Comparison of ENCODE assay signal across 15 mouse cellular contexts in genomic region chr19:53801789-53802683, GRCm38 (mm10).
A peak's percentile ranks its signal among the peaks of the same experiment; 100 is the strongest.
DNase-seq lines count a peak whose midpoint lies in the region; ATAC-seq and TF ChIP-seq lines count a peak whose summit lies in the region.
"Had no signal": no experiment of that assay in that cellular context is flagged by ENCODE, and none has a peak within 500 bp of the region (broad histone marks: within the 10 kb centered on the region; RNA-seq: fewer than 3 reads in every experiment).

No protein-coding gene starts in this region.

- H3K9ac ChIP-seq in heart, embryonic 11.5 days (ENCODE audit: low read depth, low read length), result 0 out of 2 replicates have a peak overlapping the region, but pooled peaks have one; percentile 30
- no peak overlapping the region for H3K9ac ChIP-seq in stomach, embryonic 15.5 days
- H3K9ac ChIP-seq: limb, embryonic 13.5 days; neural tube, embryonic 15.5 days had no signal

- no peak for DNase-seq in layer of hippocampus, adult 2 months (ENCODE audit: low spot score in 2 of 2)
- DNase-seq in layer of hippocampus, postnatal 25 days (ENCODE audit: extremely low spot score in 1 of 2, low spot score in 1 of 2), result no peak
- peak; percentile 61 for DNase-seq in liver
- no peak for DNase-seq in urinary bladder, postnatal 4 days (ENCODE audit: low spot score in 2 of 2)
- no peak for DNase-seq in left cerebral cortex, adult 11 months (ENCODE audit: low spot score)
- no peak for DNase-seq in spleen, postnatal 14 days (ENCODE audit: low spot score in 2 of 2)
- DNase-seq: adrenal gland, postnatal 25 days; cerebellum, postnatal 36 days; midbrain, embryonic 14.5 days; thymus, postnatal 25 days had no signal

- H3K4me1 ChIP-seq in heart, embryonic 11.5 days (ENCODE audit: control insufficient read depth, insufficient read depth, low read length), result peaks cover 73% of the 10 kb centered on the region
- no peaks in the 10 kb centered on the region for H3K4me1 ChIP-seq in stomach, embryonic 15.5 days

- peak; percentile 85 for ATAC-seq in heart, embryonic 11.5 days (replicated peaks; ENCODE audit: insufficient number of reproducible peaks, low FRiP score, low TSS enrichment)
- peak; percentile 56; the same call in 1 of the 2 replicates for ATAC-seq in stomach, embryonic 15.5 days (ENCODE audit: insufficient read depth, low FRiP score, low read depth)
- ATAC-seq: hindbrain, embryonic 16.5 days had no signal

- peak overlapping the region; percentile 17; the same call in 1 of the 2 replicates for H3K4me2 ChIP-seq in heart, embryonic 11.5 days
- H3K4me2 ChIP-seq in stomach, embryonic 15.5 days, result no peak overlapping the region
- H3K4me2 ChIP-seq: limb, embryonic 13.5 days; neural tube, embryonic 15.5 days had no signal

- 35% methylated on average over 11 of the region's 11 CpGs for WGBS in heart, embryonic 11.5 days (ENCODE audit: insufficient replicate concordance)
- 69% methylated on average over 11 of the region's 11 CpGs for WGBS in stomach, embryonic 15.5 days

- no peaks in the 10 kb centered on the region for H3K36me3 ChIP-seq in heart, embryonic 11.5 days (ENCODE audit: control insufficient read depth, insufficient read depth, low read length)
- H3K36me3 ChIP-seq in stomach, embryonic 15.5 days, result no peaks in the 10 kb centered on the region
- H3K36me3 ChIP-seq: limb, embryonic 13.5 days; neural tube, embryonic 15.5 days had no signal

- TF ChIP-seq CTCF in layer of hippocampus, adult 2 months (conservative IDR thresholded peaks at IDR 0.05), result no peak

- no peaks in the 10 kb centered on the region for H3K9me3 ChIP-seq in heart, embryonic 11.5 days (replicated peaks; ENCODE audit: control insufficient read depth, low read length)
- no peaks in the 10 kb centered on the region for H3K9me3 ChIP-seq in stomach, embryonic 15.5 days
- H3K9me3 ChIP-seq: limb, embryonic 13.5 days; neural tube, embryonic 15.5 days had no signal

- H3K4me3 ChIP-seq in layer of hippocampus, adult 2 months, result no peak overlapping the region
- H3K4me3 ChIP-seq in heart, embryonic 11.5 days (ENCODE audit: low read depth, low read length), result no peak overlapping the region
- no peak overlapping the region for H3K4me3 ChIP-seq in stomach, embryonic 15.5 days (replicated peaks)
- H3K4me3 ChIP-seq: limb, embryonic 13.5 days; neural tube, embryonic 15.5 days had no signal

- 0 out of 2 replicates have a peak overlapping the region, but pooled peaks have one; percentile 9 for H3K27ac ChIP-seq in layer of hippocampus, adult 2 months
- peak overlapping the region; percentile 81 for H3K27ac ChIP-seq in heart, embryonic 11.5 days (ENCODE audit: low read depth, low read length)
- H3K27ac ChIP-seq in stomach, embryonic 15.5 days, result no peak overlapping the region
- H3K27ac ChIP-seq: limb, embryonic 13.5 days; neural tube, embryonic 15.5 days had no signal

- H3K27me3 ChIP-seq in heart, embryonic 11.5 days (ENCODE audit: control insufficient read depth, insufficient read depth, low read length), result no peaks in the 10 kb centered on the region
- H3K27me3 ChIP-seq in stomach, embryonic 15.5 days (replicated peaks), result no peaks in the 10 kb centered on the region
- H3K27me3 ChIP-seq: limb, embryonic 13.5 days; neural tube, embryonic 15.5 days had no signal
